Mouse (Mus musculus): ENCODE measurements around the gene Polr3gl. TPM values are rescaled to one million over a fixed set of nuclear protein-coding genes. Genes with fewer than 3 reads are reported as not detected.

Gene Polr3gl
- polyA plus RNA-seq, 1 experiment from 2014 or later: 26.0 TPM

DNA sequence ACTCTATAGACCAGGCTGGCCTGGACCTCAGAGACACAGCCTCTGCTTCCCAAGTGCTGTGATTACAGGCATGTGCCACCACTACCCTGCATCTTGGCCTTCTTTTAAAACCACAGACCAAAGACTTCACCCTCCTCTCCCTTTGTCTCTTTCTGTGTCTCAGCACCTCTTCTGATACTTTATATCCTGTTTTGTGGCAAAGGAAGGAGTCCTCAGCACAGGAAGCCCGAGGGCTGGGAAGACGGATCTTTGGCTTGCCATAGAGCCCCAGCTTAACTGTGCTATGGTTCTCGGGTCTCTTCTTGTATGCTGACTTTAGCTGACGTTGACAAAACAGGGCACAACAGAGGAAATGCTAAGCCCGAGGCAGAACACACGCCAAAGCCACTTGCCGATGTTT lies 23.3 kb downstream of the Polr3gl start:
- no peak overlapping the region for H3K9ac ChIP-seq (ENCODE audit: low read depth, low read length)
- H3K4me2 ChIP-seq (ENCODE audit: low read length): no peak overlapping the region
- H3K9me3 ChIP-seq (replicated peaks; ENCODE audit: low read length): no peaks in the 10 kb centered on the region
- no peak overlapping the region for H3K4me3 ChIP-seq (replicated peaks; ENCODE audit: low read depth, low read length)
- WGBS: 66% methylated on average over 7 of the region's 7 CpGs
- no peaks in the 10 kb centered on the region for H3K27me3 ChIP-seq (ENCODE audit: insufficient read depth, low read length)
- no peaks in the 10 kb centered on the region for H3K36me3 ChIP-seq (ENCODE audit: insufficient read depth, low read length)
- 0 out of 2 replicates have a peak overlapping the region, but pooled peaks have one; percentile 28 for H3K27ac ChIP-seq
- no peak for TF ChIP-seq CTCF (IDR thresholded peaks at IDR 0.05; ENCODE audit: low read depth)
- no peak for DNase-seq (ENCODE audit: low spot score)
- H3K4me1 ChIP-seq (replicated peaks; ENCODE audit: insufficient read depth, low read length): peaks cover 4% of the 10 kb centered on the region; the same call in 1 of the 2 replicates
- no peak for ATAC-seq (replicated peaks; ENCODE audit: low FRiP score, low read depth)

DNA sequence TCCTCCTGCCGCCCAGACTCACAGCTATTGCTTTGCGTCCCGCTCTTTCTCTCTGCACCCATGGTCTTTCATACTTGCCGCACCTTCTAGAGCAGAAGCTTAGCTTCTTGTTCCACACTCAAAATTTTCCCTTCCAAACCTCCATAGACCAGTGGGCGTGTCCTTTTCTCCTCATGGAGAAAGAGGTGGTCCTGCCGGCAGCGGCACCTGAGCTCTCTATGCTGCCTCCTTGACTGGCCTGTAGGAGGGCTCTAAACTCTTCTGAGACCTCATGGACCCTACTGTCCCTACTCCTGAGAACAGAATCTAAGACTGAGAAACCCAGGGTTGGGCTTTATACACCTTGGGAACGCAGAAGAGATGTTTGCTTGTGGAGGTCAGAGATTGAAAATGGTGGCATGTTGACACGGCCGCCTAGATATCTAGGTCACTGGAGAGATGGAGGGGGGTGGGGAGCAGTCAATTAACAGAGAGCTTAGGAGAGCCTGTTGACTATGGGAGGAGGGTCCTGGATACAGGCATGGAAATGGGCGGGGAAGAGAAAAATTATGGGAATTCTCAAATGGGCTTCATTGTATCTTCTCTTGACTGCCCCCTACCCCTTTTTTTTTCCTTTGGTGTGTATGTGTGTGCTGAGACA lies 23.9 kb downstream of the Polr3gl start:
- no peak for ATAC-seq (replicated peaks; ENCODE audit: low FRiP score, low read depth)
- 92% methylated on average over 11 of the region's 11 CpGs for WGBS
- no peak overlapping the region for H3K27ac ChIP-seq

GRCm38 (mm10) chr3:96569506-96569905 lies 24.5 kb downstream of the Polr3gl start:
- Histone ChIP-seq H3K9ac (ENCODE audit: low read depth, low read length) (no peak overlapping the region), H3K4me2 (ENCODE audit: low read length) (no peak overlapping the region), H3K27me3 (ENCODE audit: insufficient read depth, low read length) (no peaks in the 10 kb centered on the region), H3K9me3 (replicated peaks; ENCODE audit: low read length) (no peaks in the 10 kb centered on the region), H3K4me3 (replicated peaks; ENCODE audit: low read depth, low read length) (no peak overlapping the region), H3K36me3 (ENCODE audit: insufficient read depth, low read length) (no peaks in the 10 kb centered on the region), H3K27ac (no peak overlapping the region), H3K4me1 (replicated peaks; ENCODE audit: insufficient read depth, low read length) (peaks cover 4% of the 10 kb centered on the region)
- no peak for TF ChIP-seq CTCF (IDR thresholded peaks at IDR 0.05; ENCODE audit: low read depth)
- ATAC-seq (replicated peaks; ENCODE audit: low FRiP score, low read depth): no peak
- DNase-seq (ENCODE audit: low spot score): no peak
- WGBS: 94% methylated on average over 13 of the region's 13 CpGs

More for the DNA sequence above, 23.9 kb downstream of the Polr3gl start:
- H3K4me2 ChIP-seq (ENCODE audit: low read length): no peak overlapping the region
- no peak overlapping the region for H3K9ac ChIP-seq (ENCODE audit: low read depth, low read length)
- H3K9me3 ChIP-seq (replicated peaks; ENCODE audit: low read length): no peaks in the 10 kb centered on the region
- no peak overlapping the region for H3K4me3 ChIP-seq (replicated peaks; ENCODE audit: low read depth, low read length)
- H3K4me1 ChIP-seq (replicated peaks; ENCODE audit: insufficient read depth, low read length): no peaks in the 10 kb centered on the region; the same call in 1 of the 2 replicates
- no peaks in the 10 kb centered on the region for H3K27me3 ChIP-seq (ENCODE audit: insufficient read depth, low read length)
- H3K36me3 ChIP-seq (ENCODE audit: insufficient read depth, low read length): no peaks in the 10 kb centered on the region
- DNase-seq (ENCODE audit: low spot score): no peak
- TF ChIP-seq CTCF (IDR thresholded peaks at IDR 0.05; ENCODE audit: low read depth): no peak

DNA sequence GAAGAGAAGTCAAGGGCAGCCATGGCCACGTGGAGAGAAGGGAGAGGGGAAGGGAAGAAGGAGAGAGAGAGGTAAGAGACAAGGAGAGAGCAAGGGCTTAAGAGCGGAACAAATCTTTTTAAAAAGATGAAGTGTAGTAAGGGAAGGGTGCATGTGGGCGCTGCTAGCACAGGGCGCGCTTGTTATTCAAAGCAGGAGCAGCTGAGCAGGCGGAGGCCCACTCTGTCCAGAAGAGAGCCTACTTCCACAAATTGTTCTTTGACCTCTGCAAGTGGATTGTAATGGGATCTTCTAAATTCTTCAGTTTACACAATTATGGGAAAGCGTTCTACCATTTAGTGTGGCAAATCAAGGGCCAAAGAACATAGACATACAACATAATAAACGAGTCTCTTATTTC lies 25.4 kb downstream of the Polr3gl start:
- ATAC-seq (replicated peaks; ENCODE audit: low FRiP score, low read depth) (no peak), DNase-seq (ENCODE audit: low spot score) (no peak)
- H3K27ac ChIP-seq: no peak overlapping the region
- H3K4me3 ChIP-seq (replicated peaks; ENCODE audit: low read depth, low read length): no peak overlapping the region
- no peak for TF ChIP-seq CTCF (IDR thresholded peaks at IDR 0.05; ENCODE audit: low read depth)
- H3K27me3 ChIP-seq (ENCODE audit: insufficient read depth, low read length): no peaks in the 10 kb centered on the region
- H3K36me3 ChIP-seq (ENCODE audit: insufficient read depth, low read length): no peaks in the 10 kb centered on the region
- H3K9ac ChIP-seq (ENCODE audit: low read depth, low read length): no peak overlapping the region
- 71% methylated on average over 8 of the region's 8 CpGs for WGBS
- no peaks in the 10 kb centered on the region for H3K9me3 ChIP-seq (replicated peaks; ENCODE audit: low read length)
- H3K4me2 ChIP-seq (ENCODE audit: low read length): no peak overlapping the region
- H3K4me1 ChIP-seq (replicated peaks; ENCODE audit: insufficient read depth, low read length): peaks cover 12% of the 10 kb centered on the region

DNA sequence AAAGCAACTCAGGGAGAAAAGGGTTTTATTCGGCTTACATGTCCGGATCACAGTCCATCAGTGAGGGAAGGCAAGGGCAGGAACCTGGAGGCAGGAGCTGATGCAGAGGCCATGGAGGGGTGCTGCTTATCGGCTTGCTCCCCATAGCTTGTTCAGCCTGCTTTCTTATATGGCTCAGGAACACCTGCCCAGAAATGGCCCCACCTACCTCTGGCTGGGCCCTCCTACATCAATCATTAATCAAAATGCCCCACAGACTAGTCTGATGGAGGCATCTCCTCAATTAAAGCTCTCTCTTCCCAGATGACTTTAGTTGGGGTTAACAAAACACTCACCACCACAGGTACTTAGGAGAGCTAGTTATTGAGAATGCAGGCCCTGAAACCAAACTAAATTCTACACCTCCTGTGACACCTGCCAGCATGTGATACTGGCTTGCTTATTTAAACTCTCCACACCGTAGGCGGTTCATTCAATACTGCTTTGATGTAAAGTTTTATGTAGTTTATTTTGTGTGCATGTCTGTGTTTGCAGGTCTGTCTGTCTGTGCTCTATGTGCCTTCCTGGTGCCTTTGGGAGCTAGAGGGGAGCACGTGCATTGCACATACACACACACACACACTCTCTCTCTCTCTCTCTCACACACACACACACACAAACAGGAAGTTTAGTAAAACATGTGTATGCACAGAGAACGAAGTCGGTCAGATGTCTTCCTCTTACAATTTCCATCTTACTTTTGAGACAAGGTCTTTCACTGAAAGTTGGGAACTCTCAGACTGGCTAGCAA lies 27.1 kb downstream of the Polr3gl start:
- no peak overlapping the region for H3K27ac ChIP-seq
- DNase-seq (ENCODE audit: low spot score): no peak

GRCm38 (mm10) chr3:96565105-96565504 lies 28.9 kb downstream of the Polr3gl start:
- DNase-seq (ENCODE audit: low spot score) (no peak), ATAC-seq (replicated peaks; ENCODE audit: low FRiP score, low read depth) (no peak)
- peaks cover 14% of the 10 kb centered on the region for H3K36me3 ChIP-seq (ENCODE audit: insufficient read depth, low read length)
- H3K9me3 ChIP-seq (replicated peaks; ENCODE audit: low read length): no peaks in the 10 kb centered on the region
- H3K27me3 ChIP-seq (ENCODE audit: insufficient read depth, low read length): no peaks in the 10 kb centered on the region
- H3K4me2 ChIP-seq (ENCODE audit: low read length): peak overlapping the region; percentile 4; the same call in 1 of the 2 replicates
- no peak for TF ChIP-seq CTCF (IDR thresholded peaks at IDR 0.05; ENCODE audit: low read depth)
- peaks cover 16% of the 10 kb centered on the region for H3K4me1 ChIP-seq (replicated peaks; ENCODE audit: insufficient read depth, low read length)
- peak overlapping the region; percentile 86 for H3K27ac ChIP-seq
- 58% methylated on average over 3 of the region's 3 CpGs for WGBS
- no peak overlapping the region for H3K9ac ChIP-seq (ENCODE audit: low read depth, low read length)
- H3K4me3 ChIP-seq (replicated peaks; ENCODE audit: low read depth, low read length): no peak overlapping the region

More for the DNA sequence above, 27.1 kb downstream of the Polr3gl start:
- Histone ChIP-seq H3K4me1 (replicated peaks; ENCODE audit: insufficient read depth, low read length) (peaks cover 12% of the 10 kb centered on the region), H3K9me3 (replicated peaks; ENCODE audit: low read length) (no peaks in the 10 kb centered on the region), H3K4me3 (replicated peaks; ENCODE audit: low read depth, low read length) (no peak overlapping the region), H3K36me3 (ENCODE audit: insufficient read depth, low read length) (no peaks in the 10 kb centered on the region), H3K4me2 (ENCODE audit: low read length) (no peak overlapping the region), H3K9ac (ENCODE audit: low read depth, low read length) (0 out of 2 replicates have a peak overlapping the region, but pooled peaks have one; percentile 18), H3K27me3 (ENCODE audit: insufficient read depth, low read length) (no peaks in the 10 kb centered on the region)
- no peak for ATAC-seq (replicated peaks; ENCODE audit: low FRiP score, low read depth)
- TF ChIP-seq CTCF (IDR thresholded peaks at IDR 0.05; ENCODE audit: low read depth): no peak
- WGBS: 77% methylated on average over 8 of the region's 8 CpGs

Data from kidney, postnatal 0 days (tissue).